Mouse (Mus musculus) embryonic facial prominence, embryonic 14.5 days (tissue): ENCODE data around the gene Palmd. TPM values are rescaled to one million over a fixed set of nuclear protein-coding genes. Genes with fewer than 3 reads are reported as not detected.

Source experiments
- ATAC-seq: fragments of 200-750 bp; cut with Nextera tagmentation; 2 replicates; pipeline ENCODE4 v1.8.0; 2017; ENCODE audit warnings: low read depth, moderate number of reproducible peaks, moderate TSS enrichment
- DNase-seq: peaks from one replicate; pipeline ENCODE4 v3.0.0-alpha.2; 2015; ENCODE audit warnings: low spot score
- H3K27ac ChIP-seq: fragments of 300-500 bp; sonication (generic); replicated peaks from 2 replicates; pipeline ENCODE4 v1.5.1; 2014; ENCODE audit warnings: low read depth, mild to moderate bottlenecking, low read length, moderate library complexity
- H3K27me3 ChIP-seq: fragments of 300-500 bp; sonication (generic); replicated peaks from 2 replicates; pipeline ENCODE4 v1.6.1; 2014; ENCODE audit warnings: low read length; ENCODE audit not compliant: control insufficient read depth, insufficient read depth
- H3K36me3 ChIP-seq: fragments of 300-500 bp; sonication (generic); 2 replicates; pipeline ENCODE4 v1.6.1; 2014; ENCODE audit warnings: low read length, mixed read lengths; ENCODE audit not compliant: control insufficient read depth, insufficient read depth
- H3K4me1 ChIP-seq: fragments of 300-500 bp; sonication (generic); 2 replicates; pipeline ENCODE4 v1.6.1; 2014; ENCODE audit warnings: antibody characterized with exemption, low read length; ENCODE audit not compliant: control insufficient read depth, insufficient read depth
- H3K4me2 ChIP-seq: fragments of 300-500 bp; sonication (generic); 2 replicates; pipeline ENCODE4 v1.6.1; 2014; ENCODE audit warnings: low read depth, mild to moderate bottlenecking, low read length, moderate library complexity, mixed read lengths
- H3K4me3 ChIP-seq: fragments of 300-500 bp; sonication (generic); 2 replicates; pipeline ENCODE4 v1.5.1; 2014; ENCODE audit warnings: low read depth, mild to moderate bottlenecking, low read length
- H3K9ac ChIP-seq: fragments of 300-500 bp; sonication (generic); 2 replicates; pipeline ENCODE4 v1.6.1; 2014; ENCODE audit warnings: low read depth, mild to moderate bottlenecking, low read length, moderate library complexity, mixed read lengths
- H3K9me3 ChIP-seq: fragments of 300-500 bp; sonication (generic); 2 replicates; pipeline ENCODE4 v1.6.1; 2016; ENCODE audit warnings: low read length; ENCODE audit not compliant: control insufficient read depth
- WGBS: fragments of 180-500 bp; shearing (Covaris S2); extraction: QIAGEN DNeasy Blood & Tissue Kit; methylation state at CpG from one replicate; pipeline ENCODE4 v1.1.7; 2014; 5-methylcytosine and 5-hydroxymethylcytosine counted together
- polyA plus RNA-seq: library from polyadenylated mRNA; unstranded; fragments of >200 nt; fragmentation: Nextera tagmentation; extraction: Ambion mirVana; gene quantifications from 2 replicates; pipeline ENCODE4 v1.2.1, GENCODE M21; 2014

Palmd gene
- polyA plus RNA-seq, 1 experiment from 2014 or later = 24.5 TPM

DNA sequence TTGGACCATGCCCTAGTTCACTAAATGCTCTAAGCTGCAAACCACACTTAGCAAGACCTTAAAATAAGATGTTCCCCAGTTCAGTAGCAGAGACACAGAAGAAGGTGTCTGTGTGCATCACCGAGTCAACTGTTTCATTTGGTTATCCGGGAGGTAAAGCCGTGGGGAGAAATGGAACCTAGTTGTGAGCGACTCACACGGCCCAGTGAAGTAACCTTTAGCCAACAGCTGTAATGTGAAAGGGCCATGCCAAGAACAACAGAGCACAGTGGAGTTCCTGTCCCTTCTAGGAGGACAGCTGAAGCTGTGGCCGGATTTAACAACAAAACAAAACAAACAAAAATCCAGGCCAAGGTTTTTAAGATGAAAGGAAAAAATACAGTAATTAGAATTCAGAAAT lies 2.0 kb downstream of the Palmd start:
- Histone ChIP-seq H3K4me2 (peak overlapping the region; percentile 69), H3K27me3 (no peaks in the 10 kb centered on the region), H3K4me3 (peak overlapping the region; percentile 39; the same call in 1 of the 2 replicates), H3K9ac (peak overlapping the region; percentile 10; the same call in 1 of the 2 replicates), H3K9me3 (peaks cover 5% of the 10 kb centered on the region; the same call in 1 of the 2 replicates), H3K27ac (peak overlapping the region; percentile 28; the same call in 1 of the 2 replicates), H3K36me3 (no peaks in the 10 kb centered on the region), H3K4me1 (no peaks in the 10 kb centered on the region)
- WGBS = 36% methylated on average over 6 of the region's 6 CpGs
- DNase-seq = peak; percentile 62
- ATAC-seq = peak; percentile 31; the same call in 1 of the 2 replicates

GRCm38 (mm10) chr3:116966225-116966624 lies 2.6 kb downstream of the Palmd start:
- WGBS = 32% methylated on average over 4 of the region's 4 CpGs
- H3K9ac ChIP-seq = no peak overlapping the region
- ATAC-seq (peak; percentile 88), DNase-seq (peak; percentile 76)
- H3K27ac ChIP-seq = 0 out of 2 replicates have a peak overlapping the region, but pooled peaks have one; percentile 28
- H3K9me3 ChIP-seq = peaks cover 5% of the 10 kb centered on the region; the same call in 1 of the 2 replicates
- H3K36me3 ChIP-seq = no peaks in the 10 kb centered on the region
- no peaks in the 10 kb centered on the region for H3K27me3 ChIP-seq
- H3K4me1 ChIP-seq = no peaks in the 10 kb centered on the region
- peak overlapping the region; percentile 69 for H3K4me2 ChIP-seq
- H3K4me3 ChIP-seq = peak overlapping the region; percentile 39; the same call in 1 of the 2 replicates

GRCm38 (mm10) chr3:116964426-116964825 lies 4.4 kb downstream of the Palmd start:
- no peaks in the 10 kb centered on the region for H3K4me1 ChIP-seq
- no peak for ATAC-seq
- no peak overlapping the region for H3K27ac ChIP-seq

GRCm38 (mm10) chr3:116963213-116963612 lies 5.6 kb downstream of the Palmd start:
- no peak overlapping the region for H3K4me3 ChIP-seq
- H3K27me3 ChIP-seq = no peaks in the 10 kb centered on the region
- H3K9ac ChIP-seq = no peak overlapping the region
- peaks cover 5% of the 10 kb centered on the region; the same call in 1 of the 2 replicates for H3K9me3 ChIP-seq
- no peak for ATAC-seq
- no peak for DNase-seq
- WGBS = 69% methylated on average over 4 of the region's 4 CpGs
- no peak overlapping the region for H3K4me2 ChIP-seq
- H3K36me3 ChIP-seq = no peaks in the 10 kb centered on the region
- H3K27ac ChIP-seq = no peak overlapping the region
- H3K4me1 ChIP-seq = no peaks in the 10 kb centered on the region

More at GRCm38 (mm10) chr3:116964426-116964825, 4.4 kb downstream of the Palmd start:
- DNase-seq = no peak
- no peak overlapping the region for H3K4me2 ChIP-seq
- H3K9me3 ChIP-seq = peaks cover 5% of the 10 kb centered on the region; the same call in 1 of the 2 replicates
- no peaks in the 10 kb centered on the region for H3K27me3 ChIP-seq
- H3K9ac ChIP-seq = no peak overlapping the region
- no peaks in the 10 kb centered on the region for H3K36me3 ChIP-seq
- H3K4me3 ChIP-seq = no peak overlapping the region
- WGBS = 77% methylated on average over 8 of the region's 9 CpGs

DNA sequence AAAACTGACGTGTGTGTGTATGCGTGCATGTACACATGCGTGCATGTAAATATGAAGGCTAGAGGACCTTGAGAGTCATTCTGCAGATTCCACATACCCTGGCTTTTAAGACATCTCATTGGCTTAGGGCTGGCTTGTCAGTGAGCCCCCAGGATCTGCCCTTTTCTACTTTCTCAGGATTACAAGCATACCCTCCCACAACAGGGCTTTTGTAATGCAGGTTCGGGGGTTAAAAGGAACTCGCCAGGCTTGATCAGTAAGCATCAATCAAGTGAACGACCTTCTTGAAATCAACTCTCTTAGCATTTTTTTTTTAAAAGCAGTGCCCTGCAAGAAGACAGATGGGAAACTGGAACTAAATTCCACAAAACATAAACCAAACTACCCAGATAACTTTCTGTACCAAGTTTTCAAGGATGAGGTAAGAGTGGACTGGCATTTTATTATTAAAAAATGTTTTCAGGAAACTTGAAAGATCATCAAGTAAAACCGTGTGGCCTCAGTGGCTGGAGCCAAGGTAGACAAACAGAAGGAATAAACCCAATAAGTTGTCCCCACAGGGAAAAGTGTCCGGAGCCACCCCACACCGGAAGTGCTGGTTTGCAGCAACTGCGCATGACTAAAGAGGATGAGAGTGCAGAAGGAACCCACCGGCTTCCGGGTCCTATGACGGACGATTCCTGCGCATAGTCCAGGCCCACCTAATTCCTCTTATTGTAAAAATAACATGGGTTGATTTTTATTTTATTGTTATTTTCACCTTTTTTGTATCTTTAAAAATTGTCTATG lies 7.2 kb downstream of the Palmd start:
- H3K27ac ChIP-seq = no peak overlapping the region
- DNase-seq = no peak
- H3K9ac ChIP-seq = no peak overlapping the region
- peaks cover 5% of the 10 kb centered on the region; the same call in 1 of the 2 replicates for H3K9me3 ChIP-seq
- no peaks in the 10 kb centered on the region for H3K36me3 ChIP-seq
- no peak for ATAC-seq
- H3K4me3 ChIP-seq = no peak overlapping the region
- WGBS = 73% methylated on average over 15 of the region's 15 CpGs
- no peaks in the 10 kb centered on the region for H3K27me3 ChIP-seq
- no peaks in the 10 kb centered on the region for H3K4me1 ChIP-seq
- no peak overlapping the region for H3K4me2 ChIP-seq

GRCm38 (mm10) chr3:116960414-116960813 lies 8.4 kb downstream of the Palmd start:
- DNase-seq = no peak
- Histone ChIP-seq H3K9me3 (peaks cover 3% of the 10 kb centered on the region; the same call in 1 of the 2 replicates), H3K4me1 (no peaks in the 10 kb centered on the region), H3K36me3 (no peaks in the 10 kb centered on the region), H3K27ac (no peak overlapping the region), H3K4me2 (no peak overlapping the region), H3K9ac (no peak overlapping the region), H3K4me3 (no peak overlapping the region), H3K27me3 (no peaks in the 10 kb centered on the region)
- ATAC-seq = no peak
- 72% methylated on average over 2 of the region's 2 CpGs for WGBS

DNA sequence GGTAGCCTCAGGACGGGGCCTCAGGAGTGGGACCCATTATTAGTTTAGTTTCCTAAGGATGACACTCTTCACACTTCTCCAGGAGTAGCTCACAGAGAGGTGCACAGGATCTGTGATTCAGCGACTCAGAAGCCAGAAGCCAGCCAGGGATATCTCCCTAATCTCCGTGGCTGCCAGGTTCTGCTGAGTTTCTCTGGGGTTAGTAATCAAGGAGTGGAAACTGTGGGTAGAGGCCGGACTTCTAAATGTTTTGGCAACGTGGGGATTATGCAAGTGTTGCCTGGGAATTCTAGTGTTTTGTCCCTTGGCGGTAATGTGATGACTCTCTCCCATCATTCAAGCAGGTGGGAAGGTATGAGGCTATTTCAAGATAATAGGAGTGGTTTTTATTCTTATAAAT lies 13.7 kb downstream of the Palmd start:
- no peak for ATAC-seq
- H3K4me3 ChIP-seq = no peak overlapping the region
- H3K9ac ChIP-seq = no peak overlapping the region
- H3K27me3 ChIP-seq = no peaks in the 10 kb centered on the region
- no peak overlapping the region for H3K4me2 ChIP-seq
- no peak overlapping the region for H3K27ac ChIP-seq
- no peaks in the 10 kb centered on the region for H3K9me3 ChIP-seq
- no peaks in the 10 kb centered on the region for H3K36me3 ChIP-seq
- 58% methylated on average over 6 of the region's 6 CpGs for WGBS
- H3K4me1 ChIP-seq = no peaks in the 10 kb centered on the region
- no peak for DNase-seq

- no peak for ATAC-seq
- no peak for DNase-seq
- no peaks in the 10 kb centered on the region for H3K4me1 ChIP-seq
- 82% methylated on average over 6 of the region's 6 CpGs for WGBS
- no peak overlapping the region for H3K4me3 ChIP-seq
- H3K9me3 ChIP-seq = no peaks in the 10 kb centered on the region
- H3K9ac ChIP-seq = no peak overlapping the region
- no peak overlapping the region for H3K4me2 ChIP-seq
- H3K27me3 ChIP-seq = no peaks in the 10 kb centered on the region
- H3K36me3 ChIP-seq = no peaks in the 10 kb centered on the region
- H3K27ac ChIP-seq = no peak overlapping the region
These were observed 15.4 kb downstream of the Palmd start for GRCm38 (mm10) chr3:116953366-116953765.
